Mouse (Mus musculus): Measurements from ENCODE around the gene Mmd. TPM values are rescaled to one million over a fixed set of nuclear protein-coding genes. Genes with fewer than 3 reads are reported as not detected.
"Not testable (repeated sequence)": the region's sequence is repeated elsewhere in the genome, so short reads cannot be mapped to it uniquely, and the experiment has no call there.

Mmd gene
- total and polyA plus RNA-seq, 3 experiments: 25.9 to 35.7 (median 30.9) TPM

DNA sequence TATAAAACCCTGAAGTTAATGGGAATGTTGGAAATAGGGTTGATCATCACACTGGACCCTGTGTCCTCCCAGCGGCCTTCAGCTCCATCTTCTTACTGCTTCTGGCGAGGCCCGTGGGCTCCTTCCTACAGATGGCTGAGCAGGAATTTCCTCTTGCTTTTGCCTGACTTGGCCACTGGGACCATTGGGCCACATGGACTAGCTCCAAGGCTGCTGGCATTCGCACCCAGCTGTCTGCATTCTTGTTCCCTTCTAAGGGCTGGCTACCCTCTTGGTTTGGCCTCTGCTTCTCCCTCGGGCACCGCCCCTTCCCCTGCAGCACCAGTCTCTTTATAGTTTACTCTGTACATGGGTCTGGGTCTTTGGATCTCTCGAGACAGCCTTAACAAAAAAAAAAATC lies 26.4 kb downstream of the Mmd start:
- Histone ChIP-seq H3K9ac (ENCODE audit: low read depth, low read length) (no peak overlapping the region), H3K27ac (peak overlapping the region; percentile 23; the same call in 1 of the 2 replicates), H3K79me2 (replicated peaks; ENCODE audit: control insufficient read depth, insufficient read depth, low read length) (no peaks in the 10 kb centered on the region), H3K4me3 (no peak overlapping the region), H3K36me3 (ENCODE audit: control insufficient read depth, insufficient read depth, low read length) (peaks cover 14% of the 10 kb centered on the region), H3K27me3 (ENCODE audit: control insufficient read depth, insufficient read depth, low read length) (no peaks in the 10 kb centered on the region), H3K4me1 (ENCODE audit: control insufficient read depth, insufficient read depth, low read length) (peaks cover 2% of the 10 kb centered on the region; the same call in 1 of the 2 replicates)
- TF ChIP-seq POLR2A (IDR thresholded peaks at IDR 0.05; ENCODE audit: insufficient read depth, low read depth, low read length) (no peak), EP300 (IDR thresholded peaks at IDR 0.05; ENCODE audit: insufficient read depth, low read depth, low read length) (0 out of 2 replicates have a peak, but pooled peaks have one; percentile 30), CTCF (IDR thresholded peaks at IDR 0.05) (no peak)
- WGBS: 58% methylated on average over 7 of the region's 7 CpGs
- DNase-seq: peak in 1 of 2 experiments; percentile 65
- intact Hi-C loops (cut with DNase I): no loop called here

DNA sequence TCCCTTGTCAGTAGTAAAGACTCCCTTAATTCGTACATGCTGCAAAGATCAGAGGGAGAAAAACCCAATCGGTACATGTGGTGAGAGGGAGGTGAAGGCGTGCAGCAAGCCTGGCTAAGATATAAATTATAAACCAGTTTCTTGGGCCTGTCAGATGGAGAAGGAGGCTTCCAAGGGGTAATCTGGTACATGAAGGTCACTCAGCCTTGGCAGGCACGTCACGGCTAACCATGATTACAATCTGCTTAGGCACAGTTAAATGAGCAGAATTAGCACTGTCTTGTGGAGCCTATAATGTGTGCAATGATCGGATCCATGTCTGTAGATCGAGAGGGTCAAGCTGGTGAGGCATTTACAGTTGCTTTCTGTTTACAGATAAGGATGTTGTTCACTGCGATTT lies 26.9 kb downstream of the Mmd start:
- Histone ChIP-seq H3K27ac (peak overlapping the region; percentile 31; the same call in 1 of the 2 replicates), H3K27me3 (ENCODE audit: control insufficient read depth, insufficient read depth, low read length) (no peaks in the 10 kb centered on the region), H3K36me3 (ENCODE audit: control insufficient read depth, insufficient read depth, low read length) (peaks cover 14% of the 10 kb centered on the region), H3K79me2 (replicated peaks; ENCODE audit: control insufficient read depth, insufficient read depth, low read length) (no peaks in the 10 kb centered on the region), H3K9ac (ENCODE audit: low read depth, low read length) (no peak overlapping the region), H3K4me1 (ENCODE audit: control insufficient read depth, insufficient read depth, low read length) (peaks cover 2% of the 10 kb centered on the region; the same call in 1 of the 2 replicates), H3K4me3 (no peak overlapping the region)
- 72% methylated on average over 8 of the region's 8 CpGs for WGBS
- no peak for TF ChIP-seq CTCF (IDR thresholded peaks at IDR 0.05)
- no peak for TF ChIP-seq EP300 (IDR thresholded peaks at IDR 0.05; ENCODE audit: insufficient read depth, low read depth, low read length)
- no peak for TF ChIP-seq POLR2A (IDR thresholded peaks at IDR 0.05; ENCODE audit: insufficient read depth, low read depth, low read length)
- intact Hi-C loops (cut with DNase I): no loop called here
- no peak for DNase-seq

DNA sequence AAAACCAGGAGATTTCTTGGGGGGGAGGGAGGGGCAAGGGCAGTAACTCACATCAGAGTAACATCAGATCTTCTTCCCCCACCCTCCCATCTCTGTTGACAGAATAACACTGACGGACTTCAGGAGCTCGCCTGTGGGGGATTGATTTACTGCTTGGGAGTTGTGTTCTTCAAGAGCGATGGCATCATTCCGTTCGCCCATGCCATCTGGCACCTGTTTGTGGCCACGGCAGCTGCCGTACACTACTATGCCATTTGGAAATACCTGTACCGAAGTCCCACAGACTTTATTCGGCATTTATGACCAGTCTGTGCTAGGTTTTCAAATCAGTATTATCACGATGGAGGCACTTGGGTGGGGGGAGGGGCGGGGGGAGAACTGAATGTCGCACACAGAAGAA lies 27.3 kb downstream of the Mmd start:
- no peak overlapping the region for H3K9ac ChIP-seq (ENCODE audit: low read depth, low read length)
- H3K4me3 ChIP-seq: no peak overlapping the region
- peaks cover 2% of the 10 kb centered on the region; the same call in 1 of the 2 replicates for H3K4me1 ChIP-seq (ENCODE audit: control insufficient read depth, insufficient read depth, low read length)
- no peak overlapping the region for H3K27ac ChIP-seq
- WGBS: 91% methylated on average over 12 of the region's 12 CpGs
- TF ChIP-seq POLR2A (IDR thresholded peaks at IDR 0.05; ENCODE audit: insufficient read depth, low read depth, low read length) (no peak), CTCF (IDR thresholded peaks at IDR 0.05) (no peak), EP300 (IDR thresholded peaks at IDR 0.05; ENCODE audit: insufficient read depth, low read depth, low read length) (no peak)
- no peaks in the 10 kb centered on the region for H3K79me2 ChIP-seq (replicated peaks; ENCODE audit: control insufficient read depth, insufficient read depth, low read length)
- no peaks in the 10 kb centered on the region for H3K27me3 ChIP-seq (ENCODE audit: control insufficient read depth, insufficient read depth, low read length)
- intact Hi-C loops (cut with DNase I): no loop called here
- peaks cover 14% of the 10 kb centered on the region for H3K36me3 ChIP-seq (ENCODE audit: control insufficient read depth, insufficient read depth, low read length)
- no peak for DNase-seq

DNA sequence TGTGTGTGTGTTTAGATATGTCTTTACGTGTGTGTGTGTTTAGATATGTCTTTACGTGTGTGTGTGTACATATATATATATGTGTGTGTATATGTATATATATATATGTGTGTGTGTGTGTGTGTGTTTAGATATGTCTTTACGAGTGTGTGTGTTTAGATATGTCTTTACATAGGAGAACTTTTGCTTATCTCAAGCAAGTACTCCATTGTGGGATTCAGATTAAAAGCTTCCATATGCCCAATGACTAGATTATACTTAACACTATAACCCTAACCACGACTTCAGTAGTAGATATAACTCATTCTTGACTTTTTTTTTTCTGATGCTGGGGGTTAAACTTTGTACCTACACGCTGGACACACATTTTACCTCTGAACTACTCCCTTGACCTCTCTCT lies 30.8 kb downstream of the Mmd start:
- WGBS: 83% methylated on average over 5 of the region's 5 CpGs
- no peak overlapping the region for H3K4me3 ChIP-seq
- intact Hi-C loops (cut with DNase I): no loop called here
- TF ChIP-seq EP300 (IDR thresholded peaks at IDR 0.05; ENCODE audit: insufficient read depth, low read depth, low read length): no peak
- TF ChIP-seq POLR2A (IDR thresholded peaks at IDR 0.05; ENCODE audit: insufficient read depth, low read depth, low read length): no peak
- TF ChIP-seq CTCF (IDR thresholded peaks at IDR 0.05): no peak
- H3K27me3 ChIP-seq (ENCODE audit: control insufficient read depth, insufficient read depth, low read length): no peaks in the 10 kb centered on the region
- no peak overlapping the region for H3K9ac ChIP-seq (ENCODE audit: low read depth, low read length)
- H3K36me3 ChIP-seq (ENCODE audit: control insufficient read depth, insufficient read depth, low read length): peaks cover 8% of the 10 kb centered on the region
- peaks cover 2% of the 10 kb centered on the region; the same call in 1 of the 2 replicates for H3K4me1 ChIP-seq (ENCODE audit: control insufficient read depth, insufficient read depth, low read length)
- H3K27ac ChIP-seq: no peak overlapping the region
- DNase-seq: no peak
- H3K79me2 ChIP-seq (replicated peaks; ENCODE audit: control insufficient read depth, insufficient read depth, low read length): no peaks in the 10 kb centered on the region

GRCm38 (mm10) chr11:90281943-90282342 lies 32.7 kb downstream of the Mmd start:
- H3K4me1 ChIP-seq (ENCODE audit: control insufficient read depth, insufficient read depth, low read length); intact Hi-C loops (cut with DNase I); DNase-seq; H3K27me3 ChIP-seq (ENCODE audit: control insufficient read depth, insufficient read depth, low read length); H3K79me2 ChIP-seq (replicated peaks; ENCODE audit: control insufficient read depth, insufficient read depth, low read length); H3K4me3 ChIP-seq; H3K9ac ChIP-seq (ENCODE audit: low read depth, low read length); H3K36me3 ChIP-seq (ENCODE audit: control insufficient read depth, insufficient read depth, low read length); H3K27ac ChIP-seq: not testable (repeated sequence)
- WGBS: 92% methylated on average over 2 of the region's 2 CpGs
- peak; percentile 40 for TF ChIP-seq CTCF (IDR thresholded peaks at IDR 0.05)

DNA sequence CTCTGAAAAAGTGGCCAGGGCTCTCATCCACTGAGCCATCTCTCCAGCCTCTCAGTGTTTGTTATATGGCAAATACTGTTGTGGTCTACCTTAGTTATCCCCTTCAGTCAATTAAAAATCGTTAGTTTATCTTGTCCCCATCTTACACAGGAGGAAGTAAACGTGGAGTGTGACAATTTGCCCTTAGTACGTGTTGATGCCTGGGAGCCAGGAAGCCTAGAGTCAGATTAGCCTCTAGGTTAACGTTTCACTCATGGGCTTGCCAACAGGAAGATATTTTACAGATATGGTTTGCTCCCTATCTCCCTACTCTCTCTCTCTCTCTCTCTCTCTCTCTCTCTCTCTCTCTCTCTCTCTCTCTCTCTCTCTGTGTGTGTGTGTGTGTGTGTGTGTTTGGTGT lies 33.9 kb downstream of the Mmd start:
- no peak overlapping the region for H3K27ac ChIP-seq
- DNase-seq: no peak
- TF ChIP-seq EP300 (IDR thresholded peaks at IDR 0.05; ENCODE audit: insufficient read depth, low read depth, low read length) (no peak), POLR2A (IDR thresholded peaks at IDR 0.05; ENCODE audit: insufficient read depth, low read depth, low read length) (no peak), CTCF (IDR thresholded peaks at IDR 0.05) (no peak)
- intact Hi-C loops (cut with DNase I): no loop called here
- H3K4me1 ChIP-seq (ENCODE audit: control insufficient read depth, insufficient read depth, low read length): no peaks in the 10 kb centered on the region
- no peak overlapping the region for H3K9ac ChIP-seq (ENCODE audit: low read depth, low read length)
- 15% methylated on average over 4 of the region's 4 CpGs for WGBS
- H3K4me3 ChIP-seq: no peak overlapping the region
- no peaks in the 10 kb centered on the region for H3K36me3 ChIP-seq (ENCODE audit: control insufficient read depth, insufficient read depth, low read length)
- H3K27me3 ChIP-seq (ENCODE audit: control insufficient read depth, insufficient read depth, low read length): no peaks in the 10 kb centered on the region
- H3K79me2 ChIP-seq (replicated peaks; ENCODE audit: control insufficient read depth, insufficient read depth, low read length): no peaks in the 10 kb centered on the region

Data from heart, adult 2 months (tissue).